Mouse (Mus musculus): ENCODE results near the gene Cacna1d. TPM values are rescaled to one million over a fixed set of nuclear protein-coding genes. Genes with fewer than 3 reads are reported as not detected.

Cacna1d gene
- polyA plus RNA-seq, 1 experiment from 2014 or later: 0.36 TPM

DNA sequence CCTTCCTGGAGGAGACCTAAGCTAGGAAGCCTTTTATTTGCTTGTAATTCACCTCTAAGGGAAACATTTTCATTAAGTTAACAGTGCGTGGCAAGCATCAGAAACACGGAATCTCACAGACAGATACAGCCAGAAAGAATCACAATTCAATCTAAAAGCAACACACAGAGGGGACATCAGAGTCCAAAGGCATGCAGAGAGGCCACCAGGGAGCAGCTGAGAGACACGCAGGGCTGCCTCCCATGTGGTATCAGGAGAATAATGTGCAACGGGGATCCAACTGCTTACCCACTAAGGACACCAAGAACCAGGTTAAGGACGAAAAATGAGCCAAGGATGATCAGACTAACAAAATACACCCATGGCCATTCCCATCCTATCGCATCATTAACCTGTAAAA is 320.2 kb downstream of the Cacna1d start:
- H3K9ac ChIP-seq (replicated peaks): no peak overlapping the region
- no peak overlapping the region for H3K27ac ChIP-seq (ENCODE audit: low read depth)
- WGBS (ENCODE audit: insufficient replicate concordance): 66% methylated on average over 6 of the region's 6 CpGs
- H3K4me2 ChIP-seq (ENCODE audit: low read depth, low read length): no peak overlapping the region
- TF ChIP-seq CTCF (IDR thresholded peaks at IDR 0.05; ENCODE audit: low read depth) (peak; percentile 30; the same call in 1 of the 2 replicates), EP300 (IDR thresholded peaks at IDR 0.05; ENCODE audit: low read depth) (no peak)
- H3K4me3 ChIP-seq (ENCODE audit: low read depth, low read length): no peak overlapping the region
- no peaks in the 10 kb centered on the region for H3K9me3 ChIP-seq (ENCODE audit: low read length)
- no peaks in the 10 kb centered on the region for H3K36me3 ChIP-seq (replicated peaks; ENCODE audit: insufficient read depth, low read length)
- DNase-seq: no peak
- ATAC-seq: no peak
- peaks cover 4% of the 10 kb centered on the region for H3K4me1 ChIP-seq (ENCODE audit: insufficient read depth)
- no peaks in the 10 kb centered on the region for H3K27me3 ChIP-seq (ENCODE audit: insufficient read depth, low read length)

- Histone ChIP-seq H3K4me2 (ENCODE audit: low read depth, low read length) (no peak overlapping the region), H3K36me3 (replicated peaks; ENCODE audit: insufficient read depth, low read length) (no peaks in the 10 kb centered on the region), H3K27me3 (ENCODE audit: insufficient read depth, low read length) (no peaks in the 10 kb centered on the region), H3K4me3 (ENCODE audit: low read depth, low read length) (no peak overlapping the region), H3K27ac (ENCODE audit: low read depth) (no peak overlapping the region), H3K9me3 (ENCODE audit: low read length) (no peaks in the 10 kb centered on the region), H3K4me1 (ENCODE audit: insufficient read depth) (peaks cover 4% of the 10 kb centered on the region), H3K9ac (replicated peaks) (no peak overlapping the region)
- WGBS (ENCODE audit: insufficient replicate concordance): 26% methylated on average over 5 of the region's 5 CpGs
- no peak for ATAC-seq
- no peak for DNase-seq
- TF ChIP-seq CTCF (IDR thresholded peaks at IDR 0.05; ENCODE audit: low read depth) (no peak), EP300 (IDR thresholded peaks at IDR 0.05; ENCODE audit: low read depth) (no peak)
Measured at GRCm38 (mm10) chr14:30169455-30169854, 321.8 kb downstream of the Cacna1d start.

GRCm38 (mm10) chr14:30168902-30169301 is 322.4 kb downstream of the Cacna1d start:
- H3K27me3 ChIP-seq (ENCODE audit: insufficient read depth, low read length): no peaks in the 10 kb centered on the region
- H3K9me3 ChIP-seq (ENCODE audit: low read length): no peaks in the 10 kb centered on the region
- no peak overlapping the region for H3K4me3 ChIP-seq (ENCODE audit: low read depth, low read length)
- H3K4me1 ChIP-seq (ENCODE audit: insufficient read depth): peaks cover 4% of the 10 kb centered on the region
- H3K36me3 ChIP-seq (replicated peaks; ENCODE audit: insufficient read depth, low read length): no peaks in the 10 kb centered on the region
- no peak for TF ChIP-seq CTCF (IDR thresholded peaks at IDR 0.05; ENCODE audit: low read depth)
- TF ChIP-seq EP300 (IDR thresholded peaks at IDR 0.05; ENCODE audit: low read depth): no peak
- ATAC-seq (no peak), DNase-seq (no peak)
- H3K9ac ChIP-seq (replicated peaks): no peak overlapping the region
- no peak overlapping the region for H3K4me2 ChIP-seq (ENCODE audit: low read depth, low read length)
- WGBS (ENCODE audit: insufficient replicate concordance): 70% methylated on average over 3 of the region's 3 CpGs
- H3K27ac ChIP-seq (ENCODE audit: low read depth): no peak overlapping the region

DNA sequence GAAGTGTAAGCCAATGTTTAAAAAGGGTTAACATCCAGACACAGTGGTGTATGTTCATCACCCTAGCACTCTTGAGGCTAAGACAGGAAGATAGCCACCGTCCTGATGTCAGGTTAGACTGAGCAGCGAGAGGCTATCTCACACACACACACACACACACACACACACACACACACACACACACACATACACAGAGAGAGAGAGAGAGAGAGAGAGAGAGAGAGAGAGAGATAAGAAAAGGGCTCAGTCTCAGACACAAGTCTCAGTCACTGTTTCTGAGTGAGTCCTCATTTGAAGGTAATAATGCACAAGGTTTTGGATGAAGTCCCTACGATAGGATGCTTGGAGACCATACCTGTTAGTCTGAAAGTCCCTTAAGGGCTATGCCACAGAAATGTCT is 322.9 kb downstream of the Cacna1d start:
- H3K4me2 ChIP-seq (ENCODE audit: low read depth, low read length): no peak overlapping the region
- WGBS (ENCODE audit: insufficient replicate concordance): 52% methylated on average over 3 of the region's 3 CpGs
- no peak overlapping the region for H3K9ac ChIP-seq (replicated peaks)
- no peak overlapping the region for H3K27ac ChIP-seq (ENCODE audit: low read depth)
- no peaks in the 10 kb centered on the region for H3K9me3 ChIP-seq (ENCODE audit: low read length)
- no peaks in the 10 kb centered on the region for H3K27me3 ChIP-seq (ENCODE audit: insufficient read depth, low read length)
- peaks cover 4% of the 10 kb centered on the region for H3K4me1 ChIP-seq (ENCODE audit: insufficient read depth)
- ATAC-seq: no peak
- H3K36me3 ChIP-seq (replicated peaks; ENCODE audit: insufficient read depth, low read length): no peaks in the 10 kb centered on the region
- H3K4me3 ChIP-seq (ENCODE audit: low read depth, low read length): no peak overlapping the region
- no peak for DNase-seq
- no peak for TF ChIP-seq CTCF (IDR thresholded peaks at IDR 0.05; ENCODE audit: low read depth)
- no peak for TF ChIP-seq EP300 (IDR thresholded peaks at IDR 0.05; ENCODE audit: low read depth)

DNA sequence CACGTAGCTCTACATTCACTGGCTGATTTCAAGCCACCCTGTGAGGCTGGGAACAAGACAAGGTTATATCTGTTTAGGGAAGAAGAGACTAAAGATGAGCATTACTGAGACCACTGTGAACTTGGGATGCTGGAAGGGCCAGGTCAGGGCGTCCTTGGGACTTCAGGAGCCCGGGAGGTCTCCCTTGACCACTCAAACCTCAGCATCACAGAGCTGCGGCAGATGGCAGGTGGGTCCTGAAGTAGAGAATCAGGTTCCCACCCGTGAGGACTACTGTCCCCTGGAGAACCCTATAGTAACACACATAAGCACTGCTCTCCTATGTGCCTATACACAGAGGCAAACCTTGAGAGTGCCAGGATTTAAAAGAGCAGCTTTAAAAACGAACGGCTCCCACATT is 323.6 kb downstream of the Cacna1d start:
- WGBS (ENCODE audit: insufficient replicate concordance): 82% methylated on average over 7 of the region's 7 CpGs
- TF ChIP-seq CTCF (IDR thresholded peaks at IDR 0.05; ENCODE audit: low read depth) (no peak), EP300 (IDR thresholded peaks at IDR 0.05; ENCODE audit: low read depth) (no peak)
- DNase-seq (no peak), ATAC-seq (no peak)
- H3K9me3 ChIP-seq (ENCODE audit: low read length): no peaks in the 10 kb centered on the region
- H3K4me3 ChIP-seq (ENCODE audit: low read depth, low read length): no peak overlapping the region
- no peak overlapping the region for H3K4me2 ChIP-seq (ENCODE audit: low read depth, low read length)
- no peaks in the 10 kb centered on the region for H3K36me3 ChIP-seq (replicated peaks; ENCODE audit: insufficient read depth, low read length)
- no peaks in the 10 kb centered on the region for H3K27me3 ChIP-seq (ENCODE audit: insufficient read depth, low read length)
- no peak overlapping the region for H3K9ac ChIP-seq (replicated peaks)
- no peak overlapping the region for H3K27ac ChIP-seq (ENCODE audit: low read depth)
- H3K4me1 ChIP-seq (ENCODE audit: insufficient read depth): no peaks in the 10 kb centered on the region; the same call in 1 of the 2 replicates

DNA sequence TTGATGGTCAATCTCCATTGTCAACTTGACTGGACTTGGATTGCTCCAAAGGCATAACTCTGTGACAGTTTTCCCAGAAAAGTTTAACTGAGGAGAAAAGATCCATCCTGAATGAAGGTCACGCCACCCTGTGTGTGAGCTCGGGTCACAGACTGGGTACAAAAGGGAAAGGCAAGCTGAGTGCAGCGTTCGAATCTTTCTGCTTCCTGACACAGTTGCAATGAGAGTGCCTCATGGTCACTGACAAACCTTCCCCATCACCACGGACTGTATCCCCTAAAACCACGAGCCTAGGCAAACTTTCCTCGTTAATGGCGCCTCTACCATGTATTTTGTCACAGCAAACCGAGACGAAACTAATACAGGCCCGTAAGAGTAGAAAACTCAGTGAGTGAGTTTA is 325.2 kb downstream of the Cacna1d start:
- no peaks in the 10 kb centered on the region for H3K36me3 ChIP-seq (replicated peaks; ENCODE audit: insufficient read depth, low read length)
- no peak overlapping the region for H3K9ac ChIP-seq (replicated peaks)
- DNase-seq (no peak), ATAC-seq (no peak)
- no peak overlapping the region for H3K4me3 ChIP-seq (ENCODE audit: low read depth, low read length)
- no peak for TF ChIP-seq CTCF (IDR thresholded peaks at IDR 0.05; ENCODE audit: low read depth)
- no peak for TF ChIP-seq EP300 (IDR thresholded peaks at IDR 0.05; ENCODE audit: low read depth)
- no peak overlapping the region for H3K27ac ChIP-seq (ENCODE audit: low read depth)
- H3K4me1 ChIP-seq (ENCODE audit: insufficient read depth): no peaks in the 10 kb centered on the region
- H3K4me2 ChIP-seq (ENCODE audit: low read depth, low read length): no peak overlapping the region
- WGBS (ENCODE audit: insufficient replicate concordance): 79% methylated on average over 11 of the region's 11 CpGs
- no peaks in the 10 kb centered on the region for H3K27me3 ChIP-seq (ENCODE audit: insufficient read depth, low read length)
- H3K9me3 ChIP-seq (ENCODE audit: low read length): no peaks in the 10 kb centered on the region

All from liver, postnatal 0 days (tissue).